Mouse (Mus musculus): ENCODE measurements around the gene Prkg2. TPM values are rescaled to one million over a fixed set of nuclear protein-coding genes. Genes with fewer than 3 reads are reported as not detected.

Prkg2 gene
- total and polyA plus RNA-seq, 2 experiments from 2014 or later: 2.5 to 2.9 TPM

- ATAC-seq (ENCODE audit: low FRiP score) (peak; percentile 56), DNase-seq (ENCODE audit: low spot score) (no peak)
- H3K4me3 ChIP-seq (ENCODE audit: low read depth, low read length): peak overlapping the region; percentile 77
- TF ChIP-seq CTCF (IDR thresholded peaks at IDR 0.05): no peak
- H3K27ac ChIP-seq (ENCODE audit: low read depth, low read length): no peak overlapping the region
- WGBS: 8% methylated on average over 9 of the region's 9 CpGs
- H3K9me3 ChIP-seq (ENCODE audit: low read length): no peaks in the 10 kb centered on the region
- no peaks in the 10 kb centered on the region for H3K36me3 ChIP-seq (ENCODE audit: insufficient read depth, low read length)
- peak overlapping the region; percentile 73; the same call in 1 of the 2 replicates for H3K9ac ChIP-seq (replicated peaks; ENCODE audit: low read length, poor library complexity, severe bottlenecking)
- H3K4me2 ChIP-seq (ENCODE audit: low read depth, low read length, poor library complexity, severe bottlenecking): peak overlapping the region; percentile 98
- 0 out of 2 replicates have a peak, but pooled peaks cover 3% of the 10 kb centered on the region for H3K27me3 ChIP-seq (ENCODE audit: insufficient read depth, low read length)
- 0 out of 2 replicates have a peak, but pooled peaks cover 4% of the 10 kb centered on the region for H3K4me1 ChIP-seq (ENCODE audit: insufficient read depth, low read length)
These were observed 276 bp upstream of the Prkg2 start for GRCm38 (mm10) chr5:99037442-99037811.

DNA sequence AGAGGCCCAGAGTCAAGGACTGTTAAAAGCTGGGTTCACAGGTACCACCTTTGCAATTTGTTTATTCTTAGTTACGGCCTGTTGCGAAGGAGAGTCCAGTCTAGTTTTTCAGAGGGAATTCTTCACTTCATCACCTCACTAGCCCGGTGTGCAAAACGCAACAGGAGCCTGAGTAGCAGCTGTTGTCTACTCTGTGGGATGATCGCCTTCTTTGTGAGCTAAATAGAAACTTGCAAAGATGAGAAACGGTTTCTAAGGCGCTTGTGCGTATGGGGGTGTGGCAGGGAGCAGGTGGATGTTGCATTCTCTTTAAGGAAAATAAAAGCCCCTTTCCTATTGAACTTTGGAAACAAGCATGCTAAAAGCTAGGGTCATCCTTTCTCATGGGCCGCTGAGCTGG is 1.2 kb downstream of the Prkg2 start:
- H3K27me3 ChIP-seq (ENCODE audit: insufficient read depth, low read length): 0 out of 2 replicates have a peak, but pooled peaks cover 3% of the 10 kb centered on the region
- peak overlapping the region; percentile 98 for H3K4me2 ChIP-seq (ENCODE audit: low read depth, low read length, poor library complexity, severe bottlenecking)
- no peak overlapping the region for H3K9ac ChIP-seq (replicated peaks; ENCODE audit: low read length, poor library complexity, severe bottlenecking)
- no peak for ATAC-seq (ENCODE audit: low FRiP score)
- no peaks in the 10 kb centered on the region for H3K36me3 ChIP-seq (ENCODE audit: insufficient read depth, low read length)
- H3K4me3 ChIP-seq (ENCODE audit: low read depth, low read length): peak overlapping the region; percentile 77
- no peak for TF ChIP-seq CTCF (IDR thresholded peaks at IDR 0.05)
- no peak overlapping the region for H3K27ac ChIP-seq (ENCODE audit: low read depth, low read length)
- H3K4me1 ChIP-seq (ENCODE audit: insufficient read depth, low read length): 0 out of 2 replicates have a peak, but pooled peaks cover 8% of the 10 kb centered on the region
- 47% methylated on average over 9 of the region's 9 CpGs for WGBS
- no peak for DNase-seq (ENCODE audit: low spot score)
- H3K9me3 ChIP-seq (ENCODE audit: low read length): no peaks in the 10 kb centered on the region

GRCm38 (mm10) chr5:99031551-99032149 is 5.5 kb downstream of the Prkg2 start:
- DNase-seq (ENCODE audit: low spot score): no peak
- Histone ChIP-seq H3K9ac (replicated peaks; ENCODE audit: low read length, poor library complexity, severe bottlenecking) (no peak overlapping the region), H3K27me3 (ENCODE audit: insufficient read depth, low read length) (0 out of 2 replicates have a peak, but pooled peaks cover under 1% of the 10 kb centered on the region), H3K27ac (ENCODE audit: low read depth, low read length) (no peak overlapping the region), H3K4me1 (ENCODE audit: insufficient read depth, low read length) (0 out of 2 replicates have a peak, but pooled peaks cover 8% of the 10 kb centered on the region), H3K36me3 (ENCODE audit: insufficient read depth, low read length) (no peaks in the 10 kb centered on the region), H3K4me3 (ENCODE audit: low read depth, low read length) (no peak overlapping the region), H3K9me3 (ENCODE audit: low read length) (no peaks in the 10 kb centered on the region), H3K4me2 (ENCODE audit: low read depth, low read length, poor library complexity, severe bottlenecking) (peak overlapping the region; percentile 4; the same call in 1 of the 2 replicates)
- WGBS: 27% methylated on average over 6 of the region's 6 CpGs
- 0 out of 2 replicates have a peak, but pooled peaks have one; percentile 24 for ATAC-seq (ENCODE audit: low FRiP score)
- no peak for TF ChIP-seq CTCF (IDR thresholded peaks at IDR 0.05)

DNA sequence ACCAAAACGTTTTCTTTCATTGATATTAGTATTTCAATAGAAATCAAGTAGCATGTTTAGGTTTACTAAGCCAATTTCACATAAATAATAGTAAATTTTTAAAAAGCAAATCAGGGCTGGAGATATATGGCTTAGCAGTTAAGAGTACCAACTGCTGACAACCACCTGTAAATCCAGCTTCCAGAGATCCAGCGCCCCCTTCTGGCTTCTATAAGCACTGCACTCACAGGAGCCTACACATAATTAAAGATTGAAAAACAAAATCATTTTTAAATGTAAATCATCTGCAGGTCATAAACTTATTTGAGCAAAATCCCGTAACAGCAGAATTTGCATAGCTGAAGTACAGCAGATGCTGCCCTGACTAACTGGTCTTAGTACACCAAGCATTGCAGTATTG is 10.8 kb downstream of the Prkg2 start:
- WGBS: 74% methylated on average over 3 of the region's 3 CpGs
- Histone ChIP-seq H3K4me3 (ENCODE audit: low read depth, low read length) (no peak overlapping the region), H3K4me1 (ENCODE audit: insufficient read depth, low read length) (no peaks in the 10 kb centered on the region), H3K27me3 (ENCODE audit: insufficient read depth, low read length) (no peaks in the 10 kb centered on the region), H3K27ac (ENCODE audit: low read depth, low read length) (no peak overlapping the region), H3K4me2 (ENCODE audit: low read depth, low read length, poor library complexity, severe bottlenecking) (no peak overlapping the region), H3K9me3 (ENCODE audit: low read length) (no peaks in the 10 kb centered on the region), H3K9ac (replicated peaks; ENCODE audit: low read length, poor library complexity, severe bottlenecking) (no peak overlapping the region), H3K36me3 (ENCODE audit: insufficient read depth, low read length) (no peaks in the 10 kb centered on the region)
- ATAC-seq (ENCODE audit: low FRiP score) (no peak), DNase-seq (ENCODE audit: low spot score) (no peak)
- TF ChIP-seq CTCF (IDR thresholded peaks at IDR 0.05): peak; percentile 37

DNA sequence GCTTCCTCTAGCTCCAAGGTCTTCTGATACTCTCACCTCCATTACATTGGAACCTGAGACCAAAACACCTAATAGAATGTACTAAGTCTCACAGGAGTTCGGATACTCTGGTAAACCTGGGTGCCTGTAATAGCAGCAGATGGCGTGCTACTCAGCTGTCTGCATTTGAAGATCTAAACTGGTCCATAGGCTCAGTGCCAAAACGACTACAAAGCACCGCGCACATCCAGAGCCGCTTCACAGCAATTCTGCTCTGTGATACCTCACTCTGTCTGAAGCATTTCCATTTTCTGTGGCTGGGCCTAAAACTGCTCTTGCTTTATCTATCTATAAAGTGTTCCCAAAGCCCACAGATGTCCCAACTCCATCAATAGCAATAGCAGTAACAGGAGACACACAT is 17.4 kb downstream of the Prkg2 start:
- no peak overlapping the region for H3K9ac ChIP-seq (replicated peaks; ENCODE audit: low read length, poor library complexity, severe bottlenecking)
- ATAC-seq (ENCODE audit: low FRiP score) (no peak), DNase-seq (ENCODE audit: low spot score) (peak; percentile 38)
- no peaks in the 10 kb centered on the region for H3K9me3 ChIP-seq (ENCODE audit: low read length)
- 83% methylated on average over 6 of the region's 6 CpGs for WGBS
- TF ChIP-seq CTCF (IDR thresholded peaks at IDR 0.05): no peak
- no peaks in the 10 kb centered on the region for H3K27me3 ChIP-seq (ENCODE audit: insufficient read depth, low read length)
- H3K27ac ChIP-seq (ENCODE audit: low read depth, low read length): no peak overlapping the region
- no peaks in the 10 kb centered on the region for H3K4me1 ChIP-seq (ENCODE audit: insufficient read depth, low read length)
- no peak overlapping the region for H3K4me2 ChIP-seq (ENCODE audit: low read depth, low read length, poor library complexity, severe bottlenecking)
- H3K36me3 ChIP-seq (ENCODE audit: insufficient read depth, low read length): no peaks in the 10 kb centered on the region
- no peak overlapping the region for H3K4me3 ChIP-seq (ENCODE audit: low read depth, low read length)

- TF ChIP-seq CTCF (IDR thresholded peaks at IDR 0.05): no peak
- Histone ChIP-seq H3K4me3 (ENCODE audit: low read depth, low read length) (no peak overlapping the region), H3K27me3 (ENCODE audit: insufficient read depth, low read length) (no peaks in the 10 kb centered on the region), H3K4me1 (ENCODE audit: insufficient read depth, low read length) (no peaks in the 10 kb centered on the region), H3K9ac (replicated peaks; ENCODE audit: low read length, poor library complexity, severe bottlenecking) (no peak overlapping the region), H3K4me2 (ENCODE audit: low read depth, low read length, poor library complexity, severe bottlenecking) (no peak overlapping the region), H3K27ac (ENCODE audit: low read depth, low read length) (no peak overlapping the region), H3K36me3 (ENCODE audit: insufficient read depth, low read length) (no peaks in the 10 kb centered on the region), H3K9me3 (ENCODE audit: low read length) (no peaks in the 10 kb centered on the region)
- DNase-seq (ENCODE audit: low spot score) (no peak), ATAC-seq (ENCODE audit: low FRiP score) (no peak)
- WGBS: 84% methylated on average over 3 of the region's 3 CpGs
These were observed 22.0 kb downstream of the Prkg2 start for GRCm38 (mm10) chr5:99015140-99015539.
